Mouse (Mus musculus) MEL (cell line): ENCODE measurements around the gene Mta1. TPM values are rescaled to one million over a fixed set of nuclear protein-coding genes. Genes with fewer than 3 reads are reported as not detected.

Experiments used
- DNase-seq: peaks from one replicate; pipeline ENCODE4 v3.0.0; 2011; ENCODE audit warnings: low read depth, low spot score
- H3K27ac ChIP-seq: 2 replicates; pipeline ENCODE4 v1.5.1; 2012; ENCODE audit warnings: low read depth, mild to moderate bottlenecking, control low read depth, low read length, moderate library complexity; ENCODE audit not compliant: control insufficient read depth
- H3K27me3 ChIP-seq, 2 experiments: fragments of 150-350 bp in 1 of 2; sonication (generic) in 1 of 2; 2 replicates each; pipeline ENCODE4 v1.6.1; 2012; ENCODE audit warnings: low read length in 2 of 2, mild to moderate bottlenecking in 2 of 2, improper control_type of control experiment in 1 of 2, moderate library complexity in 1 of 2; ENCODE audit not compliant: insufficient read depth in 2 of 2, control insufficient read depth in 1 of 2
- H3K36me3 ChIP-seq, 2 experiments: 2 replicates each; pipeline ENCODE4 v1.6.1; 2012 to 2014; ENCODE audit warnings: low read length in 2 of 2, improper control_type of control experiment in 1 of 2, inconsistent platforms in 1 of 2, mild to moderate bottlenecking in 1 of 2; ENCODE audit not compliant: insufficient read depth in 2 of 2, control insufficient read depth in 1 of 2
- H3K4me1 ChIP-seq, 2 experiments: fragments of 150-350 bp in 1 of 2; sonication (generic) in 1 of 2; 2 replicates each; pipeline ENCODE4 v1.6.1; 2012; ENCODE audit warnings: low read length in 2 of 2, improper control_type of control experiment in 1 of 2, mild to moderate bottlenecking in 1 of 2; ENCODE audit not compliant: insufficient read depth in 2 of 2, control insufficient read depth in 1 of 2
- H3K4me3 ChIP-seq, 2 experiments: fragments of 150-350 bp in 1 of 2; sonication (generic) in 1 of 2; 2 replicates each; pipeline ENCODE4 v1.5.1; 2012; ENCODE audit warnings: low read depth in 2 of 2, low read length in 2 of 2, mild to moderate bottlenecking in 2 of 2, moderate library complexity in 2 of 2, control low read depth in 1 of 2, improper control_type of control experiment in 1 of 2; ENCODE audit not compliant: control insufficient read depth in 1 of 2, insufficient read depth in 1 of 2
- H3K79me2 ChIP-seq: 2 replicates; pipeline ENCODE4 v1.6.1; 2012; ENCODE audit warnings: mild to moderate bottlenecking, low read length, moderate library complexity; ENCODE audit not compliant: control insufficient read depth, poor library complexity, insufficient read depth
- H3K9ac ChIP-seq: 2 replicates; pipeline ENCODE4 v1.6.1; 2012; ENCODE audit warnings: low read depth, mild to moderate bottlenecking, control low read depth, low read length, moderate library complexity; ENCODE audit not compliant: control insufficient read depth, poor library complexity, severe bottlenecking
- H3K9me3 ChIP-seq: fragments of 150-350 bp; sonication (generic); replicated peaks from 2 replicates; pipeline ENCODE4 v1.6.1; 2012; ENCODE audit warnings: mild to moderate bottlenecking, low read length, improper control_type of control experiment, moderate library complexity; ENCODE audit not compliant: insufficient read depth
- BHLHE40 ChIP-seq: IDR thresholded peaks from 2 replicates; pipeline ENCODE4 v1.6.1; 2012; ENCODE audit warnings: low read depth, mild to moderate bottlenecking, inconsistent platforms, low read length, improper control_type of control experiment, borderline replicate concordance
- CHD2 ChIP-seq: IDR thresholded peaks from 2 replicates; pipeline ENCODE4 v1.6.1; 2011; ENCODE audit warnings: low read length, improper control_type of control experiment
- CTCF ChIP-seq, 3 experiments: IDR thresholded peaks in 2 of 3; conservative IDR thresholded peaks in 1 of 3; 2 replicates each; pipeline ENCODE4 v1.5.1; 2011 to 2012; ENCODE audit warnings: low read length in 3 of 3, low read depth in 2 of 3, mild to moderate bottlenecking in 2 of 3, improper control_type of control experiment in 1 of 3, inconsistent platforms in 1 of 3, mixed read lengths in 1 of 3, moderate library complexity in 1 of 3; ENCODE audit not compliant: control insufficient read depth in 1 of 3, insufficient read depth in 1 of 3, poor library complexity in 1 of 3, severe bottlenecking in 1 of 3
- E2F4 ChIP-seq: IDR thresholded peaks from 2 replicates; pipeline ENCODE4 v1.6.1; 2011; ENCODE audit warnings: low read depth, low read length, improper control_type of control experiment, borderline replicate concordance
- ELF1 ChIP-seq: IDR thresholded peaks from 2 replicates; pipeline ENCODE4 v1.6.1; 2014; ENCODE audit warnings: low read depth, mild to moderate bottlenecking, inconsistent platforms, low read length, improper control_type of control experiment, moderate library complexity
- ETS1 ChIP-seq: IDR thresholded peaks from 2 replicates; pipeline ENCODE4 v1.6.1; 2012; ENCODE audit warnings: low read depth, mild to moderate bottlenecking, inconsistent platforms, low read length, improper control_type of control experiment, moderate library complexity
- GATA1 ChIP-seq: IDR thresholded peaks from 2 replicates; pipeline ENCODE4 v1.6.1; 2011; ENCODE audit warnings: low read depth, low read length, improper control_type of control experiment
- HCFC1 ChIP-seq: IDR thresholded peaks from 2 replicates; pipeline ENCODE4 v1.6.1; 2012; ENCODE audit warnings: low read depth, mild to moderate bottlenecking, inconsistent platforms, low read length, improper control_type of control experiment, moderate library complexity
- KAT2A ChIP-seq: conservative IDR thresholded peaks from 2 replicates; pipeline ENCODE4 v1.6.1; 2012; ENCODE audit warnings: low read depth, low read length, improper control_type of control experiment, inconsistent platforms
- MAX ChIP-seq: IDR thresholded peaks from 2 replicates; pipeline ENCODE4 v1.6.1; 2011; ENCODE audit warnings: low read length, improper control_type of control experiment
- MAZ ChIP-seq: IDR thresholded peaks from 2 replicates; pipeline ENCODE4 v1.6.1; 2012; ENCODE audit warnings: low read depth, mild to moderate bottlenecking, inconsistent platforms, low read length, improper control_type of control experiment
- MXI1 ChIP-seq: IDR thresholded peaks from 2 replicates; pipeline ENCODE4 v1.6.1; 2011; ENCODE audit warnings: mild to moderate bottlenecking, low read depth, low read length, improper control_type of control experiment
- MYB ChIP-seq: IDR thresholded peaks from 2 replicates; pipeline ENCODE4 v1.6.1; 2011; ENCODE audit warnings: mild to moderate bottlenecking, low read depth, low read length, improper control_type of control experiment
- MYC ChIP-seq: IDR thresholded peaks from 2 replicates; pipeline ENCODE4 v1.6.1; 2011; ENCODE audit warnings: low read depth, mild to moderate bottlenecking, low read length, improper control_type of control experiment, moderate library complexity
- NELFE ChIP-seq: IDR thresholded peaks from 2 replicates; pipeline ENCODE4 v1.6.1; 2011; ENCODE audit warnings: low read depth, low read length, improper control_type of control experiment
- NRF1 ChIP-seq: IDR thresholded peaks from 2 replicates; pipeline ENCODE4 v1.6.1; 2014; ENCODE audit warnings: low read depth, mild to moderate bottlenecking, inconsistent platforms, low read length, improper control_type of control experiment, moderate library complexity; ENCODE audit not compliant: poor library complexity, insufficient read depth, severe bottlenecking
- POLR2A ChIP-seq, 2 experiments: IDR thresholded peaks; 2 replicates each; pipeline ENCODE4 v1.6.1; 2011 to 2012; ENCODE audit warnings: low read length in 2 of 2, mild to moderate bottlenecking in 2 of 2, control low read depth in 1 of 2, improper control_type of control experiment in 1 of 2, low read depth in 1 of 2, moderate library complexity in 1 of 2; ENCODE audit not compliant: control insufficient read depth in 1 of 2, insufficient read depth in 1 of 2, poor library complexity in 1 of 2
- POLR2AphosphoS2 ChIP-seq: IDR thresholded peaks from 2 replicates; pipeline ENCODE4 v1.6.1; 2011; ENCODE audit warnings: low read length, improper control_type of control experiment
- RAD21 ChIP-seq: IDR thresholded peaks from 2 replicates; pipeline ENCODE4 v1.6.1; 2011; ENCODE audit warnings: mild to moderate bottlenecking, low read depth, low read length, improper control_type of control experiment
- RCOR1 ChIP-seq: IDR thresholded peaks from 2 replicates; pipeline ENCODE4 v1.6.1; 2012; ENCODE audit warnings: low read depth, mild to moderate bottlenecking, inconsistent platforms, low read length, improper control_type of control experiment
- SIN3A ChIP-seq: IDR thresholded peaks from 2 replicates; pipeline ENCODE4 v1.6.1; 2012; ENCODE audit warnings: low read length, improper control_type of control experiment, inconsistent platforms
- SMC3 ChIP-seq: IDR thresholded peaks from 2 replicates; pipeline ENCODE4 v1.6.1; 2011; ENCODE audit warnings: low read depth, low read length, improper control_type of control experiment
- TAL1 ChIP-seq: IDR thresholded peaks from 2 replicates; pipeline ENCODE4 v1.6.1; 2012; ENCODE audit warnings: mild to moderate bottlenecking, inconsistent platforms, low read length, moderate library complexity, mixed read lengths
- TBP ChIP-seq: IDR thresholded peaks from 2 replicates; pipeline ENCODE4 v1.8.0; 2011; ENCODE audit warnings: low read depth, low read length, improper control_type of control experiment
- TCF12 ChIP-seq: IDR thresholded peaks from 2 replicates; pipeline ENCODE4 v1.6.1; 2014; ENCODE audit warnings: low read depth, mild to moderate bottlenecking, inconsistent platforms, low read length, improper control_type of control experiment, moderate library complexity
- UBTF ChIP-seq: IDR thresholded peaks from 2 replicates; pipeline ENCODE4 v1.6.1; 2012; ENCODE audit warnings: low read depth, mild to moderate bottlenecking, inconsistent platforms, low read length, improper control_type of control experiment, moderate library complexity, borderline replicate concordance; ENCODE audit not compliant: insufficient read depth
- USF2 ChIP-seq, 2 experiments: IDR thresholded peaks; 2 replicates each; pipeline ENCODE4 v1.6.1; 2011 to 2012; ENCODE audit warnings: improper control_type of control experiment in 2 of 2, low read length in 2 of 2, borderline replicate concordance in 1 of 2, inconsistent platforms in 1 of 2, low read depth in 1 of 2, mild to moderate bottlenecking in 1 of 2; ENCODE audit not compliant: insufficient read depth in 1 of 2
- ZC3H11A ChIP-seq: IDR thresholded peaks from 2 replicates; pipeline ENCODE4 v1.6.1; 2012; ENCODE audit warnings: low read depth, mild to moderate bottlenecking, inconsistent platforms, low read length, improper control_type of control experiment
- ZKSCAN1 ChIP-seq: IDR thresholded peaks from 2 replicates; pipeline ENCODE4 v1.6.1; 2012; ENCODE audit warnings: low read depth, mild to moderate bottlenecking, inconsistent platforms, low read length, improper control_type of control experiment, moderate library complexity
- ZMIZ1 ChIP-seq: IDR thresholded peaks from 2 replicates; pipeline ENCODE4 v1.6.1; 2012; ENCODE audit warnings: low read depth, mild to moderate bottlenecking, inconsistent platforms, low read length, improper control_type of control experiment, moderate library complexity
- ZNF384 ChIP-seq: IDR thresholded peaks from 2 replicates; pipeline ENCODE4 v1.6.1; 2012; ENCODE audit warnings: low read depth, mild to moderate bottlenecking, inconsistent platforms, low read length, improper control_type of control experiment
- polyA plus RNA-seq, 2 experiments: library from polyadenylated mRNA; stranded (reverse) in 1 of 2; unstranded in 1 of 2; fragments of >175 nt in 1 of 2; fragments of >200 nt in 1 of 2; gene quantifications; 2 replicates each; pipeline versions ENCODE4 v1.2.1 to v1.2.4; 2012; ENCODE audit warnings: low replicate concordance in 2 of 2, low read depth in 1 of 2; ENCODE audit not compliant: insufficient read length in 2 of 2, insufficient read depth in 1 of 2, missing spikeins in 1 of 2
- total RNA-seq: library from RNA; depleted of rRNA; stranded (reverse); fragments of 300-350 nt; gene quantifications from 2 replicates; pipeline ENCODE4 v1.2.3, GENCODE M21; 2012

Gene Mta1
- total and polyA plus RNA-seq, 3 experiments: 69.0 to 410 (median 99.5) TPM

DNA sequence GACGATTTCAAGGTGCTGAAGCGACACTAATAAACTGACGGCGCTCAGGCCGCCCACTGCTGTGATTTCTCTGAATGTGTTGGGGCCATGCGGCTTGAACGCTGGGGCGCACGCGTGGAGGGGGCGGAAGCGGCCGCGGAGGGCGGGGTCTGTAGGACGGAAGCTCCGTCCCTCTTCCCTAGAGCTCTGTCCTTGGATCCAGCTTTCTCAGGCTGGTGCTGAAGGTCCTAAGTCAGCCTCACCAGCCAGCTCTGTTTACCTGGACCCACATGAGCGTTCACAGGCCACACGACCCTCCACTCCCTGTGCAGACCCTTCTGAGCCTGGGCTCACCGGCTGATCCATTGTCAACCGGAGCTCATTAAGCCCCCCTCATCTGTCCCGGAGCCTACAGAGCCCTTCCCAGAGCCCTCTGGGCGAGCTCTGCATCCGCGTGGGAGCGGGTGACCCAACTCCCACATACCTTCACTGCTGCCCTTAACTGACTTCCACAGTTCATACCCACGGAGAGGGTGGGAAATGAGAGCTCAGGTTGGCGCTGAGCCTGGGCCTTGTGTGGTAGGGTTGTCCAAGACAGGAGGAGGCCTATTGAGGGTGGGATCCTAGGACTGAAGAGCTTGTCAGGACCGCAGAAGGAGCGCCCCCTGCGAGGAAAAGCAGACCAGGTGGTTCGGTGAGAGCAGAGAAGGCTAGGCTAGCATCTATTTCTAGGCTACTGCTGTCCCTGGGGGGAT lies 23.6 kb upstream of the Mta1 start, which contains the start of gene Tex22 (continued):
- TF ChIP-seq POLR2AphosphoS2 (peak; percentile 99), MAX (peak; percentile 96), RCOR1 (peak; percentile 69), ETS1 (0 out of 2 replicates have a peak, but pooled peaks have one; percentile 15), HCFC1 (peak; percentile 82), RAD21 (no peak), MYB (0 out of 2 replicates have a peak, but pooled peaks have one; percentile 27)

DNA sequence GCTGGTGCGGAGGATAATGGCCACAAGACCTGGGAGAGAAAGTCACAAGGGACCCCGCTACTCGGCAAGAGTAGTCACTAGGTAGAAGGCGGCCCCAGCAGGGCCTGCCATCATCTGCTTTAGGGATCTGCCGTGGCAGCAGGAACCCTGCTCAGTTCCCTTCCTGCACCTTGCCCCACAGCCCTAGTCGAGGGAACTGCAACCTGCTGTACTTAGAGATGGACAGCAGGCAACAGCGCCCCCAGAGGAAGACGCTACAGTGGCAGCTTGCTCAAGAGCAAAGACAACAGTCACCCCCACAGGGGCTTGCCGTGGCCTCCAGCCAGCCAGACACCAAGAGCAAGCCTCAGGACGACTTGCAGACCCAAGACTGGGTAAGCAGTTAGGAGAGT lies 23.0 kb upstream of the Mta1 start:
- peak overlapping the region; percentile 69 to 71 for H3K4me3 ChIP-seq
- TF ChIP-seq ZMIZ1: peak; percentile 59; the same call in 1 of the 2 replicates
- TF ChIP-seq MYB: no peak
- TF ChIP-seq ZKSCAN1: no peak
- TF ChIP-seq MXI1: peak; percentile 82
- no peak for TF ChIP-seq TAL1
- no peak for TF ChIP-seq GATA1
- TF ChIP-seq NRF1: peak; percentile 55; the same call in 1 of the 2 replicates
- TF ChIP-seq POLR2A (IDR thresholded peaks at IDR 0.05; ENCODE audit: control insufficient read depth in 1 of 2, insufficient read depth in 1 of 2, low read depth in 1 of 2, low read length in 2 of 2, poor library complexity in 1 of 2): peak in 1 of 2 experiments; percentile 4; a peak in 1 of 4 replicates
- peak; percentile 63 for TF ChIP-seq BHLHE40
- 0 out of 2 replicates have a peak, but pooled peaks have one; percentile 57 for TF ChIP-seq ZNF384
- TF ChIP-seq E2F4: no peak
- TF ChIP-seq ZC3H11A: peak; percentile 56
- no peak for TF ChIP-seq CHD2
- TF ChIP-seq SIN3A: peak; percentile 93
- peak; percentile 80 for TF ChIP-seq HCFC1
- TF ChIP-seq ETS1: peak; percentile 48; the same call in 1 of the 2 replicates
- TF ChIP-seq KAT2A: no peak; the same call in 1 of the 2 replicates
- peak; percentile 83 for TF ChIP-seq NELFE
- TF ChIP-seq RCOR1: no peak
- peak; percentile 79 for TF ChIP-seq MAX
- TF ChIP-seq MAZ: peak; percentile 98
- TF ChIP-seq ELF1: peak; percentile 77
- TF ChIP-seq CTCF (IDR thresholded peaks at IDR 0.05 in 2 of 3, conservative IDR thresholded peaks at IDR 0.05 in 1 of 3; ENCODE audit: control insufficient read depth in 1 of 3, insufficient read depth in 1 of 3, low read depth in 2 of 3, low read length in 3 of 3, poor library complexity in 1 of 3, severe bottlenecking in 1 of 3): peak in 2 of 3 experiments; percentile 100; a peak in 4 of 6 replicates
- TF ChIP-seq UBTF: peak; percentile 86; the same call in 1 of the 2 replicates
- peak; percentile 85 for TF ChIP-seq TBP
- TF ChIP-seq USF2 (IDR thresholded peaks at IDR 0.05; ENCODE audit: borderline replicate concordance in 1 of 2, insufficient read depth in 1 of 2, low read depth in 1 of 2, low read length in 2 of 2): no peak
- peak; percentile 96 for TF ChIP-seq RAD21
- TF ChIP-seq TCF12: peak; percentile 67
- TF ChIP-seq POLR2AphosphoS2: no peak
- TF ChIP-seq SMC3: peak; percentile 86
- TF ChIP-seq MYC: peak; percentile 72; the same call in 1 of the 2 replicates
- peak; percentile 100 for DNase-seq

More for the DNA sequence above, 23.0 kb upstream of the Mta1 start:
- peak overlapping the region; percentile 70 for H3K27ac ChIP-seq
- peaks cover 3% of the 10 kb centered on the region; the same call in 1 of the 2 replicates for H3K79me2 ChIP-seq
- H3K9me3 ChIP-seq: no peaks in the 10 kb centered on the region
- peaks cover 2 to 6% of the 10 kb centered on the region in 2 experiments; a peak in 2 of 4 replicates for H3K27me3 ChIP-seq
- peaks cover 0 to 4% of the 10 kb centered on the region in 2 experiments; a peak in 1 of 4 replicates for H3K36me3 ChIP-seq
- H3K4me1 ChIP-seq: peaks cover 0 to 14% of the 10 kb centered on the region in 2 experiments; a peak in 2 of 4 replicates
- peak overlapping the region; percentile 70 for H3K9ac ChIP-seq
